Mouse (Mus musculus) brain, embryonic 14.5 days (tissue): Measurements from ENCODE around the gene 1700018B08Rik.

ENCODE experiments used
- CTCF ChIP-seq: fragments of 200-500 bp; IDR thresholded peaks from 2 replicates; pipeline ENCODE4 v1.5.1; 2012; ENCODE audit warnings: inconsistent platforms, mild to moderate bottlenecking, moderate library complexity, borderline replicate concordance; ENCODE audit not compliant: insufficient read depth, insufficient read length; ENCODE audit errors: extremely low read depth
- POLR2A ChIP-seq: fragments of 200-500 bp; IDR thresholded peaks from 2 replicates; pipeline ENCODE4 v1.6.1; 2012; ENCODE audit warnings: mild to moderate bottlenecking, inconsistent platforms, borderline replicate concordance; ENCODE audit not compliant: poor library complexity, insufficient read depth, insufficient read length, severe bottlenecking; ENCODE audit errors: extremely low read depth

- TF ChIP-seq CTCF = no peak
- no peak for TF ChIP-seq POLR2A
Observed at GRCm38 (mm10) chr8:121527751-121528150, 16.4 kb downstream of the 1700018B08Rik start.
